Mouse (Mus musculus) C2C12 (cell line): ENCODE data around the gene 9330161L09Rik.

Experiments used
- CEBPB ChIP-seq: IDR thresholded peaks from one replicate; pipeline ENCODE4 v1.6.1; 2011; ENCODE audit warnings: low read depth, mild to moderate bottlenecking, control low read depth, moderate library complexity
- CTCF ChIP-seq: IDR thresholded peaks from one replicate; pipeline ENCODE4 v1.5.1; 2011; ENCODE audit not compliant: control insufficient read depth, insufficient read depth, insufficient read length
- MAX ChIP-seq: IDR thresholded peaks from one replicate; pipeline ENCODE4 v1.6.1; 2011; ENCODE audit warnings: mild to moderate bottlenecking, control low read depth

DNA sequence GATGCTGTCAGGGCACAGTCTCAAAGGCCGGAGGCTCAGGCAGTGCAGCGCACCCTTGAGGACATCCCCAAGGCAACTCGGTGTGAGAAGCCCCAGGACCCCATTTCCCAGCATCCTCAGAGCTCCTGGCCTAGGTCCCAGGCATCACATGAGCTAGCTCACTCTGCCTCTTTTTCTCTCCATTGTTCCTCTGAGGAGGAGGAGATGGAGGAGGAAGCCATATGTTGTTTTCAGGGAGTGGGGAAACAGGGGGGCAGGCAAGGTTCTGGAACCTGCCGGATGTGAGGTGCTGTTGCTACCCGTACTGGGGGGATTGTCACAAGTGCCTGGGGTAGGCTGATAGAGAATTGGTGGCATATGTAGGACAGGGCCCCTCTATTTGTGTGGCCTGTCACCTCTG lies 31.5 kb downstream of the 9330161L09Rik start:
- no peak for TF ChIP-seq CTCF
- no peak for TF ChIP-seq CEBPB
- no peak for TF ChIP-seq MAX
